Mouse (Mus musculus) embryonic facial prominence, embryonic 11.5 days (tissue): ENCODE data around the gene Bmf. TPM values are rescaled to one million over a fixed set of nuclear protein-coding genes. Genes with fewer than 3 reads are reported as not detected.

Source experiments
- ATAC-seq: fragments of 200-750 bp; cut with Nextera tagmentation; replicated peaks from 2 replicates; pipeline ENCODE4 v1.8.0; 2017; ENCODE audit warnings: low read depth; ENCODE audit not compliant: insufficient number of reproducible peaks, low FRiP score, low TSS enrichment
- DNase-seq: peaks from one replicate; pipeline ENCODE4 v3.0.0-alpha.2; 2015; ENCODE audit warnings: low spot score
- H3K27ac ChIP-seq: fragments of 300-500 bp; sonication (generic); replicated peaks from 2 replicates; pipeline ENCODE4 v1.5.1; 2014; ENCODE audit warnings: mild to moderate bottlenecking, low read depth, low read length, control low read depth
- H3K27me3 ChIP-seq: fragments of 300-500 bp; sonication (generic); 2 replicates; pipeline ENCODE4 v1.6.1; 2014; ENCODE audit warnings: mild to moderate bottlenecking, low read length, moderate library complexity, mixed read lengths; ENCODE audit not compliant: control insufficient read depth, insufficient read depth
- H3K36me3 ChIP-seq: fragments of 300-500 bp; sonication (generic); replicated peaks from 2 replicates; pipeline ENCODE4 v1.6.1; 2014; ENCODE audit warnings: low read depth, mild to moderate bottlenecking, low read length, moderate library complexity, mixed read lengths; ENCODE audit not compliant: control insufficient read depth, insufficient read depth
- H3K4me1 ChIP-seq: fragments of 300-500 bp; sonication (generic); 2 replicates; pipeline ENCODE4 v1.6.1; 2014; ENCODE audit warnings: low read length, mixed read lengths; ENCODE audit not compliant: control insufficient read depth, insufficient read depth
- H3K4me2 ChIP-seq: fragments of 300-500 bp; sonication (generic); 2 replicates; pipeline ENCODE4 v1.6.1; 2014; ENCODE audit warnings: low read depth, mild to moderate bottlenecking, control low read depth, low read length, moderate library complexity
- H3K4me3 ChIP-seq: fragments of 300-500 bp; sonication (generic); 2 replicates; pipeline ENCODE4 v1.5.1; 2014; ENCODE audit warnings: low read depth, low read length, control low read depth
- H3K9ac ChIP-seq: fragments of 300-500 bp; sonication (generic); replicated peaks from 2 replicates; pipeline ENCODE4 v1.6.1; 2014; ENCODE audit warnings: mild to moderate bottlenecking, control low read depth, low read length
- H3K9me3 ChIP-seq: fragments of 300-500 bp; sonication (generic); replicated peaks from 2 replicates; pipeline ENCODE4 v1.6.1; 2016; ENCODE audit warnings: mild to moderate bottlenecking, low read length, inconsistent platforms, mixed read lengths; ENCODE audit not compliant: control insufficient read depth
- WGBS: fragments of 180-500 bp; shearing (Covaris S2); extraction: QIAGEN DNeasy Blood & Tissue Kit; methylation state at CpG from one replicate; pipeline ENCODE4 v1.1.7; 2014; 5-methylcytosine and 5-hydroxymethylcytosine counted together
- polyA plus RNA-seq: library from polyadenylated mRNA; unstranded; fragments of >200 nt; fragmentation: Nextera tagmentation; extraction: Ambion mirVana; gene quantifications from 2 replicates; pipeline ENCODE4 v1.2.1, GENCODE M21; 2014

Gene Bmf
- polyA plus RNA-seq, 1 experiment from 2014 or later: 5.1 TPM

DNA sequence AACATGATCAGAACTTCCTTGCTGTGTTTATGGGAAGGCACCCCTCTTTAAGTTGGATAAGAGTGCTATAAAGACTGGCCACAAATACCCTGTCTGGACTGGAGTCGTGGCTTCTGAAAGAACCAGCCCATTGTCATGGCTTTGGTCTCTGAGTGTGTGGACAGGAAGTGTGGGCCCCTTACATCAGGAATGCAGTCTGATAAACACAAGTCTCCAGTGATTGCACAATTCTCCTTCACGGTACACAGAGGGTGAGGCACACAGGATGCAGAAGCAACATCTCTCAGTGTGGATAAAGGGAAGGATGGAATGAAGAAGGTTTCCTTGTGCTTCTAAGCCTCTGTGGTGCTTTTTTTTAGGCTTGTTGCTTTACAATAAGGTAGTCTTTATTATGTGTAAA is 27.2 kb downstream of the Bmf start:
- ATAC-seq (no peak), DNase-seq (no peak)
- Histone ChIP-seq H3K4me1 (peaks cover 7% of the 10 kb centered on the region; the same call in 1 of the 2 replicates), H3K9me3 (no peaks in the 10 kb centered on the region), H3K9ac (no peak overlapping the region), H3K4me2 (no peak overlapping the region), H3K27me3 (no peaks in the 10 kb centered on the region), H3K36me3 (no peaks in the 10 kb centered on the region), H3K27ac (no peak overlapping the region), H3K4me3 (no peak overlapping the region)
- 20% methylated on average over 2 of the region's 2 CpGs for WGBS

- Histone ChIP-seq H3K4me1 (peaks cover 7% of the 10 kb centered on the region; the same call in 1 of the 2 replicates), H3K4me2 (no peak overlapping the region)
These were observed 29.2 kb downstream of the Bmf start for GRCm38 (mm10) chr2:118520042-118520933.

DNA sequence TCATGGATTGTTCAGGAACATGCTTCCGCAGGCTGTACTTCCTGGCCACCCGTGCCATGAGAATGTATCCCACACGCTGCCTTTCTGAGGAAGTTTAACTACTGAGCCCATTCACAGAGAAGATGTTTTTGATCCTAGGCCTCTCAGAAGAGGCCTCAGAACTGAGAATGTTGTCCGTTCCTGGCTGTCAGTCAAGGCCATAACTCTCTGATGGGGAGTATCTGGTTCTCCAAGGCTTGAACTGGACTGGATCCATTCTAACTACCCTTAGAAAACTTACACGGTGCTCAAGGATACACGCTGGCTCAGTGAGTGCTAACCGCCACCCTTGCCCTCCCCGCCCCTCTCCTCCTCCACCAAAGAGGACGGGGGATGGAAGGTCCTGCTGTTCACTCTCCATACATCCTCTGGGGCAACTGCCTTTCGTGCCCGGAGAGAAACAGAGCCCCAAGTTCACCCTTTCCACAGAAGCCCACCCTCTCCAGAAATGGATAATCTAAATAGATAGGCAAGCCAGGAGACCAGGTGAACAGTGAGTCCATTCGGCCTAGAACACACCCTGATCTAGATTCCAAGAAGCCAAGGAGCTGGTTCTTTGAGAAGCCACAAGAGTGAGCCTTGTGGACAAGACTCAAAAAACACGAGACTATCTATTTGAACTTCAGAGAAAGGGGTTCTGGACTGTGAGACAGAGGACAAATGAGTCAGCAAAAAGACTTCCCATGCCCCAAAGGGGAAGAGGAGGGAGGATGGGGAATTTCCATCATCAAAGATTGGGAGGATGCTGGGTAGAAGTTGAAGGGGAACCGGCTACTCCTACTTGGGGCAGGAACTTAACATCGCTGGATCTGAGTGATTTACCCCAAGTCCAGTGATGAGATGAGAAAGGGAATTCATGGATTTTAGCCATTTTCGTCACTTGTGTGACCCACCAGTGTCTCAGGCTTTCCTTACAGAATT is 36.8 kb downstream of the Bmf start:
- Histone ChIP-seq H3K27ac (no peak overlapping the region; the same call in 1 of the 2 replicates), H3K27me3 (no peaks in the 10 kb centered on the region), H3K4me3 (no peak overlapping the region), H3K36me3 (no peaks in the 10 kb centered on the region), H3K4me2 (no peak overlapping the region), H3K9me3 (no peaks in the 10 kb centered on the region), H3K4me1 (no peaks in the 10 kb centered on the region; the same call in 1 of the 2 replicates), H3K9ac (no peak overlapping the region)
- WGBS: 80% methylated on average over 16 of the region's 16 CpGs
- ATAC-seq (no peak), DNase-seq (no peak)

More at GRCm38 (mm10) chr2:118520042-118520933, 29.2 kb downstream of the Bmf start:
- Histone ChIP-seq H3K9me3 (no peaks in the 10 kb centered on the region), H3K36me3 (no peaks in the 10 kb centered on the region), H3K27ac (peak overlapping the region; percentile 77), H3K4me3 (no peak overlapping the region), H3K27me3 (no peaks in the 10 kb centered on the region), H3K9ac (0 out of 2 replicates have a peak overlapping the region, but pooled peaks have one; percentile 7)
- ATAC-seq (peak; percentile 95), DNase-seq (peak; percentile 87)
- 25% methylated on average over 9 of the region's 9 CpGs for WGBS

GRCm38 (mm10) chr2:118511779-118512417 is 37.6 kb downstream of the Bmf start:
- DNase-seq (no peak), ATAC-seq (no peak)
- Histone ChIP-seq H3K27ac (no peak overlapping the region; the same call in 1 of the 2 replicates), H3K9me3 (no peaks in the 10 kb centered on the region), H3K4me3 (no peak overlapping the region), H3K4me1 (no peaks in the 10 kb centered on the region; the same call in 1 of the 2 replicates), H3K36me3 (no peaks in the 10 kb centered on the region), H3K27me3 (no peaks in the 10 kb centered on the region), H3K4me2 (no peak overlapping the region), H3K9ac (no peak overlapping the region)
- 49% methylated on average over 11 of the region's 11 CpGs for WGBS

GRCm38 (mm10) chr2:118510447-118511310 is 38.8 kb downstream of the Bmf start:
- Histone ChIP-seq H3K4me2 (no peak overlapping the region), H3K27me3 (no peaks in the 10 kb centered on the region), H3K4me1 (no peaks in the 10 kb centered on the region; the same call in 1 of the 2 replicates), H3K9ac (peak overlapping the region; percentile 60), H3K9me3 (no peaks in the 10 kb centered on the region), H3K27ac (peak overlapping the region; percentile 43), H3K4me3 (no peak overlapping the region), H3K36me3 (no peaks in the 10 kb centered on the region)
- 34% methylated on average over 29 of the region's 29 CpGs for WGBS
- peak; percentile 62 for DNase-seq
- peak; percentile 77 for ATAC-seq

DNA sequence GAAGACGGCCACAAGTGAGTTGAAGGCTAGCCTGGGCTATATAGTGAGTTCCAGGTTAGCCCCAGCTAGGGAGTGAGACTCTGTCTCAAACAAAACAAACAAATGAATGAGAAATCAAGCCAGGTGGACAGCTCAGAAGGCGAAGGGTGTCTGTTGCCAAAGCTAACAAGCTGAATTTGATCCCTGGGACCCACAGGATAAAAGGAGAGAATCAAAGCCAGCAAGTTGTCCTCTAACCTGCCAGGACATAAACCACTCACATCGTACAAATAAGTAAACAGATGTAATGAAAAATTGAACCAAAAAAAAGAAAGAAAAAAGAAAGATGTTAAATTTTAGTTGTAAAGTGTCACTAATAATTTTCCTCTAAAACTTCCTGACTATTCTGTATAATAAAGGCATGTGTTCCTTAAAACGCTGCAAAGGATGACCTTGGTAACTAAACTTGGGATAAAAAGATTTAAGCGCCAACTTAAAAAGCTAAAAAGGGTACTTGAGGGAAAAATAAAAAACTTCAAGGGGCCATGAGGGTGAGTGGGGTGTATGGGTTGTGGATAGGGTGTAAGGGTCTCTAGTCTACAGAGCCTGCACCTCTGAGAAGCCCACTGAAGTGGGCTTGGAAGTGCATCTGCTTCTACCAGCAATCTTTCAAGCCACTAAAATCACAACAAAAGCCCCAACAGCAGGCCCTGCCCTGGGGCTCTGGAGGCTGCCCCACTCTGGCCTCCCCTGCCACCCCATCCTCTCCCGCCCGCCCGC is 39.6 kb downstream of the Bmf start:
- no peaks in the 10 kb centered on the region for H3K36me3 ChIP-seq
- H3K9me3 ChIP-seq: no peaks in the 10 kb centered on the region
- no peaks in the 10 kb centered on the region for H3K27me3 ChIP-seq
- ATAC-seq (peak; percentile 12; the same call in 1 of the 2 replicates), DNase-seq (no peak)
- peak overlapping the region; percentile 43 for H3K27ac ChIP-seq
- no peak overlapping the region for H3K4me3 ChIP-seq
- no peaks in the 10 kb centered on the region; the same call in 1 of the 2 replicates for H3K4me1 ChIP-seq
- 44% methylated on average over 8 of the region's 8 CpGs for WGBS
- H3K4me2 ChIP-seq: no peak overlapping the region
- H3K9ac ChIP-seq: peak overlapping the region; percentile 60
